Mouse (Mus musculus) MEL (cell line): ENCODE data around the gene Ccser1.

Experiments used
- CHD2 ChIP-seq: IDR thresholded peaks from 2 replicates; pipeline ENCODE4 v1.6.1; 2011; ENCODE audit warnings: low read length, improper control_type of control experiment
- CTCF ChIP-seq, 3 experiments: IDR thresholded peaks in 2 of 3; conservative IDR thresholded peaks in 1 of 3; 2 replicates each; pipeline ENCODE4 v1.5.1; 2011 to 2012; ENCODE audit warnings: low read length in 3 of 3, low read depth in 2 of 3, mild to moderate bottlenecking in 2 of 3, improper control_type of control experiment in 1 of 3, inconsistent platforms in 1 of 3, mixed read lengths in 1 of 3, moderate library complexity in 1 of 3; ENCODE audit not compliant: control insufficient read depth in 1 of 3, insufficient read depth in 1 of 3, poor library complexity in 1 of 3, severe bottlenecking in 1 of 3
- GABPA ChIP-seq: IDR thresholded peaks from 2 replicates; pipeline ENCODE4 v1.6.1; 2012; ENCODE audit warnings: low read depth, mild to moderate bottlenecking, inconsistent platforms, low read length, improper control_type of control experiment, moderate library complexity
- KAT2A ChIP-seq: conservative IDR thresholded peaks from 2 replicates; pipeline ENCODE4 v1.6.1; 2012; ENCODE audit warnings: low read depth, low read length, improper control_type of control experiment, inconsistent platforms
- MAX ChIP-seq: IDR thresholded peaks from 2 replicates; pipeline ENCODE4 v1.6.1; 2011; ENCODE audit warnings: low read length, improper control_type of control experiment
- MYC ChIP-seq: IDR thresholded peaks from 2 replicates; pipeline ENCODE4 v1.6.1; 2011; ENCODE audit warnings: low read depth, mild to moderate bottlenecking, low read length, improper control_type of control experiment, moderate library complexity
- NELFE ChIP-seq: IDR thresholded peaks from 2 replicates; pipeline ENCODE4 v1.6.1; 2011; ENCODE audit warnings: low read depth, low read length, improper control_type of control experiment
- POLR2A ChIP-seq, 2 experiments: IDR thresholded peaks; 2 replicates each; pipeline ENCODE4 v1.6.1; 2011 to 2012; ENCODE audit warnings: low read length in 2 of 2, mild to moderate bottlenecking in 2 of 2, control low read depth in 1 of 2, improper control_type of control experiment in 1 of 2, low read depth in 1 of 2, moderate library complexity in 1 of 2; ENCODE audit not compliant: control insufficient read depth in 1 of 2, insufficient read depth in 1 of 2, poor library complexity in 1 of 2
- TCF12 ChIP-seq: IDR thresholded peaks from 2 replicates; pipeline ENCODE4 v1.6.1; 2014; ENCODE audit warnings: low read depth, mild to moderate bottlenecking, inconsistent platforms, low read length, improper control_type of control experiment, moderate library complexity
- ZC3H11A ChIP-seq: IDR thresholded peaks from 2 replicates; pipeline ENCODE4 v1.6.1; 2012; ENCODE audit warnings: low read depth, mild to moderate bottlenecking, inconsistent platforms, low read length, improper control_type of control experiment

- TF ChIP-seq CHD2 (no peak), ZC3H11A (no peak), NELFE (no peak), TCF12 (no peak), GABPA (no peak), CTCF (IDR thresholded peaks at IDR 0.05 in 2 of 3, conservative IDR thresholded peaks at IDR 0.05 in 1 of 3; ENCODE audit: control insufficient read depth in 1 of 3, insufficient read depth in 1 of 3, low read depth in 2 of 3, low read length in 3 of 3, poor library complexity in 1 of 3, severe bottlenecking in 1 of 3) (no peak), MYC (no peak), KAT2A (no peak), MAX (no peak), POLR2A (IDR thresholded peaks at IDR 0.05; ENCODE audit: control insufficient read depth in 1 of 2, insufficient read depth in 1 of 2, low read depth in 1 of 2, low read length in 2 of 2, poor library complexity in 1 of 2) (no peak)
These were observed 606.6 kb downstream of the Ccser1 start for GRCm38 (mm10) chr6:61786706-61787105.
